Mouse (Mus musculus): ENCODE results near the gene Pan3.

- no peak for TF ChIP-seq POLR2A (IDR thresholded peaks at IDR 0.05; ENCODE audit: insufficient read depth, low read depth, low read length)
- TF ChIP-seq CTCF (IDR thresholded peaks at IDR 0.05) = no peak
- TF ChIP-seq EP300 (IDR thresholded peaks at IDR 0.05; ENCODE audit: insufficient read depth, low read depth, low read length) = no peak
Observed at GRCm38 (mm10) chr5:147573555-147573954, 143.6 kb downstream of the Pan3 start.

Data from heart, adult 2 months (tissue).